Mouse (Mus musculus): ENCODE results near the gene Tspan18. TPM values are rescaled to one million over a fixed set of nuclear protein-coding genes. Genes with fewer than 3 reads are reported as not detected.

Gene Tspan18
- polyA plus RNA-seq, 1 experiment from 2014 or later, result 47.9 TPM

DNA sequence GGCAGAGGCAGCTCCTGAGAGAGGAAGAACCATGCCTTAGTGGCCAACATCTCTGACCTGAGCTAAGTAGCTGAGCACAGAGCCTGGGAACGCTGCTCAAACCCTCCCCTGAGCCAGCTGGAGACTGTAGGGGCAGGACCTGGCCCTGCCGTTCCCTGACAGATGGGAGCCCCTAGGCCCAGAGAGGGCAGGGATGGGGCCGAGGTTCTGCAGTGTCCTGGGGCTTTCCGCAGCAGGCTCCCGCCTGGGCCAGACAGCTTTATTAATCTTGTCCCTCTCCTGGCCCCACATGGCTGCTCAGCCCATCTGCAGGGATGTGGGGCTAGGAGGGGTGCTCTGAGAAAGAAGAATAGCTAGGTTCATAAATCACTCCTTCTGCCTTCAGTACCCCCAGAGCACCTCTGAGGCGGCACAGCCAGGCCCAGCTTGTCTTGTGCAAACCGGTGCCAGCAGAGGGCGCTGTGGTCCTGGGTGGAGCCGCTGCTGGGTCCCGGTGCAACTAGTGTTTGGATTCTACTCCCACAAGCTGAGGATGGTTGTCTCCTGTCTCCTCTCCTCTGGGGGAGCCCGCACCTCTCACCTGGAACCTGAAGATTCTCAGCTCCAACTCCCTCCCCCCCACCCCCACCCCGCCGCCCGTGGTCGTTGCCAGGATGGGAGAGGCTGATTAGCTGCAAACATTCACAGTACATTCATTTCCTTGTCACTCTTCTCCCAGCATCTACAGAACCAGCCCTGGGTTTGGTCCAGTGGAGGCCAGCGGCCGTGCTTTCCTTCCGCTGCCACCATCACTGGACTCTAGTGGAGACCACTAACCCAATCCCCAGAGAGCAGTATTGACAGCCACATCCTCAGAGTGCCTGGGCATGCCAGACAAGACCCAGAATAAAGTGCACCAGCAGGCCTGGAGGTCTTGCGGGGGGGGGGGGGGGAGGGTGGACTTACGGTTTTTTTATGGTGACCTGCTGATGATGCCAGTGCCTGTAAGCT lies 107.4 kb downstream of the Tspan18 start:
- H3K4me1 ChIP-seq (ENCODE audit: control insufficient read depth, insufficient read depth, low read length), result peaks cover 38% of the 10 kb centered on the region
- no peaks in the 10 kb centered on the region for H3K36me3 ChIP-seq (ENCODE audit: control insufficient read depth, insufficient read depth, low read length)
- peak overlapping the region; percentile 97 for H3K27ac ChIP-seq (ENCODE audit: low read depth, low read length)
- WGBS, result 8% methylated on average over 19 of the region's 20 CpGs
- H3K9ac ChIP-seq (ENCODE audit: low read length), result peak overlapping the region; percentile 63
- DNase-seq (ENCODE audit: low spot score, missing footprints) (peak; percentile 100), ATAC-seq (ENCODE audit: low FRiP score) (peak; percentile 58)
- peak overlapping the region; percentile 29 for H3K4me3 ChIP-seq (ENCODE audit: low read depth, low read length)
- H3K9me3 ChIP-seq (ENCODE audit: control insufficient read depth, low read length), result no peaks in the 10 kb centered on the region
- H3K27me3 ChIP-seq (ENCODE audit: control insufficient read depth, insufficient read depth, low read length), result no peaks in the 10 kb centered on the region
- peak overlapping the region; percentile 46 for H3K4me2 ChIP-seq

DNA sequence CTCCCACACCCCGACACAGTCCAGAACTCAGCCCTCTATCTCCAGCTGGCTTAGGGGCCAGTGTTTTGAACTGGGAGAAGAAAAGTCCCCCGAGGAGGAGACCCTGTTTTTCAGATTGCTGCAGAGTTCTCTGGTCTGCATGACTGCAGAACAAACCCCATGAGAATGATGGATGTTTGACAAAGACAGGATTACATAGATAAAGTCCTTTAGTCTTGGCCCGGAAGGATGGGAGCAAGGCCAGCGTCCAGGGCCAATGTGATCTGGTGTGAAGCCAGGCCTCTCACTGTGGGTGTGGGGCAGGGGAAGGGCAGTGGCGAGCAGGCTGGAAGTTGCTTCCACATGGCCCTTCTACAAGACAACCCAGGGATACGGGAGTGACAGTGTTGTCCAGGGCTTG lies 110.8 kb downstream of the Tspan18 start:
- 49% methylated on average over 6 of the region's 6 CpGs for WGBS
- H3K27me3 ChIP-seq (ENCODE audit: control insufficient read depth, insufficient read depth, low read length), result no peaks in the 10 kb centered on the region
- ATAC-seq (ENCODE audit: low FRiP score) (no peak), DNase-seq (ENCODE audit: low spot score, missing footprints) (no peak)
- H3K36me3 ChIP-seq (ENCODE audit: control insufficient read depth, insufficient read depth, low read length), result peaks cover 5% of the 10 kb centered on the region; the same call in 1 of the 2 replicates
- no peaks in the 10 kb centered on the region for H3K9me3 ChIP-seq (ENCODE audit: control insufficient read depth, low read length)
- H3K4me2 ChIP-seq, result no peak overlapping the region
- H3K27ac ChIP-seq (ENCODE audit: low read depth, low read length), result no peak overlapping the region; the same call in 1 of the 2 replicates
- no peak overlapping the region for H3K4me3 ChIP-seq (ENCODE audit: low read depth, low read length)
- H3K9ac ChIP-seq (ENCODE audit: low read length), result no peak overlapping the region
- peaks cover 28% of the 10 kb centered on the region for H3K4me1 ChIP-seq (ENCODE audit: control insufficient read depth, insufficient read depth, low read length)

DNA sequence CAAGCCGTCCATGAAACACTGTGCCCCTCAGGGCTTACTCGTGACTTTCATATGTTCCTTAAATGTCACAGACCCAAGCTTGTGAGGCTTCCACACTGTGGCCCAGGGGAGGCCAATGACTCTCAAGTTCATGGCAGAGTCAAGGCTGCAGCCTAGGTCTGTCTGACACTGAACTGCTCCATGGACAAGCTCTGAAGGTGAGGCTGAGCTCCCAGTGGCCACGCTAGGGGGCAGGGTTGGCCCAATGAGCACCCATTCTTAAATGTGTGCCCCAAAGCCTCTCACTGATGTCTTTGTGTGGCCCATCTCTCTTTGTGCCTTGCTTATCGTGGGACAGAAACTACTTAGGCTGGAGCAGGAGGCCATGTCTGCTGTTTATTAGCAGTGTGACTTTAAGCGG lies 113.9 kb downstream of the Tspan18 start:
- no peak for ATAC-seq (ENCODE audit: low FRiP score)
- Histone ChIP-seq H3K27ac (ENCODE audit: low read depth, low read length) (no peak overlapping the region), H3K4me3 (ENCODE audit: low read depth, low read length) (no peak overlapping the region), H3K27me3 (ENCODE audit: control insufficient read depth, insufficient read depth, low read length) (peaks cover 3% of the 10 kb centered on the region; the same call in 1 of the 2 replicates), H3K36me3 (ENCODE audit: control insufficient read depth, insufficient read depth, low read length) (peaks cover 5% of the 10 kb centered on the region; the same call in 1 of the 2 replicates), H3K4me2 (no peak overlapping the region), H3K9ac (ENCODE audit: low read length) (no peak overlapping the region), H3K9me3 (ENCODE audit: control insufficient read depth, low read length) (no peaks in the 10 kb centered on the region), H3K4me1 (ENCODE audit: control insufficient read depth, insufficient read depth, low read length) (peaks cover 11% of the 10 kb centered on the region)
- WGBS, result 49% methylated on average over 5 of the region's 5 CpGs
- DNase-seq (ENCODE audit: low spot score, missing footprints), result no peak

- no peak for DNase-seq (ENCODE audit: low spot score, missing footprints)
- 99% methylated on average over 3 of the region's 3 CpGs for WGBS
- ATAC-seq (ENCODE audit: low FRiP score), result no peak
- no peak overlapping the region for H3K27ac ChIP-seq (ENCODE audit: low read depth, low read length)
- no peak overlapping the region for H3K9ac ChIP-seq (ENCODE audit: low read length)
- H3K9me3 ChIP-seq (ENCODE audit: control insufficient read depth, low read length), result no peaks in the 10 kb centered on the region
- peaks cover 5% of the 10 kb centered on the region; the same call in 1 of the 2 replicates for H3K36me3 ChIP-seq (ENCODE audit: control insufficient read depth, insufficient read depth, low read length)
- H3K4me3 ChIP-seq (ENCODE audit: low read depth, low read length), result no peak overlapping the region
- H3K4me1 ChIP-seq (ENCODE audit: control insufficient read depth, insufficient read depth, low read length), result peaks cover 11% of the 10 kb centered on the region
- H3K27me3 ChIP-seq (ENCODE audit: control insufficient read depth, insufficient read depth, low read length), result peaks cover 3% of the 10 kb centered on the region; the same call in 1 of the 2 replicates
- H3K4me2 ChIP-seq, result no peak overlapping the region
Observed at GRCm38 (mm10) chr2:93219576-93219975, 114.7 kb downstream of the Tspan18 start.

DNA sequence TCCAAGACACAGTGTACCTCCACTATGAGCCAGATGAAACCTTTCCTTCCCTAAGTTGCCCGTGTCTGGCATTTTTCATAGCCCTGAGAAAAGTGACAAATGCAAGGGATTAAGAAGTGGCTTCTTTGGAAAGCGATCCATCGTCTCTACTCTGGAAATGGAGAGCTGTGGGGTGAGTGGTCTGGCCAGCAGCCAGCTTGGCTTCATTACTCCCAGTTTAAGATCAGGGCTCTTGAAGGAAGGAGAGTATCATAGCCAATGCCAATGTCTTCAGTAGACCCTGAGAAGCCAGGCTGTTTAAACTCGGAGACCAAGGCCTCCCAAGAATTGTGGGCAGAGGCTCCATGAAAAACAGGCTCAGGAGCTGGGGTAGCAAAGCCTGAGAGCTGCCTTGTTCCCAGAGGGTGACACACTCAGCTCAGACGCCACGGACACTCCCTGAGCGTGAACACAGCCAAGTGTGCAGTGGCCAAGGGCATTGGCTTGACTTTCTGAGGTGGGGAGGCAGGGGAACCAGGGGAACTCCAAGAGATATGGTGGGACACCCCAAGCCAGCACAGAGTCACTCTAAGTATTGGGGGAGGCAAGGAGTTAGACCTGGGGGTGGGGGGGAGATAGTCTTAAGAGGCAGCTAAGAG lies 115.8 kb downstream of the Tspan18 start:
- peak overlapping the region; percentile 25; the same call in 1 of the 2 replicates for H3K9ac ChIP-seq (ENCODE audit: low read length)
- H3K36me3 ChIP-seq (ENCODE audit: control insufficient read depth, insufficient read depth, low read length), result peaks cover 5% of the 10 kb centered on the region; the same call in 1 of the 2 replicates
- peaks cover 10% of the 10 kb centered on the region for H3K4me1 ChIP-seq (ENCODE audit: control insufficient read depth, insufficient read depth, low read length)
- no peak overlapping the region for H3K4me3 ChIP-seq (ENCODE audit: low read depth, low read length)
- H3K9me3 ChIP-seq (ENCODE audit: control insufficient read depth, low read length), result no peaks in the 10 kb centered on the region
- H3K27me3 ChIP-seq (ENCODE audit: control insufficient read depth, insufficient read depth, low read length), result peaks cover 3% of the 10 kb centered on the region; the same call in 1 of the 2 replicates
- DNase-seq (ENCODE audit: low spot score, missing footprints), result no peak
- no peak overlapping the region for H3K27ac ChIP-seq (ENCODE audit: low read depth, low read length)
- WGBS, result 86% methylated on average over 7 of the region's 7 CpGs
- H3K4me2 ChIP-seq, result no peak overlapping the region
- no peak for ATAC-seq (ENCODE audit: low FRiP score)

DNA sequence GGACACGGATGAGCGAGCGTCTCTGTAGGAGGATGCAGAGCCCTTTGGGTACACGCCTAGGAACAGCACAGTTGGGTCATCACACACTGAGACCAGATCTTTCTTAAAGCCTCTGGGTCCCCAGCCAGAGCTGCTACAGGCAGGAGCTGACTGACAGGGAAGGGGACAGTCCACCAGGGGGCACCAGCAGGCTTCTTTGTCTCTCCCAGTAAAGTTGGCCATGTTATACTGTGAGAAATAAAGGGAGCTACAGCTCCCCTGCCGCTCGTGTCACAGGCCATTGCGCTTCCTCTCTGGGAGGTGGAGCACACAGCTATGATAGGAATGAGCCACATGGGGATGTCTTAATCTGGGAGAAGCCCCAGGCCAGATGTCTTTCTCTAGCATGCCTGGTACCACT lies 117.3 kb downstream of the Tspan18 start:
- peaks cover 9% of the 10 kb centered on the region for H3K4me1 ChIP-seq (ENCODE audit: control insufficient read depth, insufficient read depth, low read length)
- H3K27ac ChIP-seq (ENCODE audit: low read depth, low read length), result no peak overlapping the region
- peak; percentile 98 for DNase-seq (ENCODE audit: low spot score, missing footprints)
- no peaks in the 10 kb centered on the region for H3K9me3 ChIP-seq (ENCODE audit: control insufficient read depth, low read length)
- no peak overlapping the region for H3K4me3 ChIP-seq (ENCODE audit: low read depth, low read length)
- peaks cover 3% of the 10 kb centered on the region; the same call in 1 of the 2 replicates for H3K27me3 ChIP-seq (ENCODE audit: control insufficient read depth, insufficient read depth, low read length)
- H3K4me2 ChIP-seq, result no peak overlapping the region
- WGBS, result 10% methylated on average over 7 of the region's 7 CpGs
- peak; percentile 79 for ATAC-seq (ENCODE audit: low FRiP score)
- H3K9ac ChIP-seq (ENCODE audit: low read length), result no peak overlapping the region
- H3K36me3 ChIP-seq (ENCODE audit: control insufficient read depth, insufficient read depth, low read length), result peaks cover 5% of the 10 kb centered on the region; the same call in 1 of the 2 replicates

DNA sequence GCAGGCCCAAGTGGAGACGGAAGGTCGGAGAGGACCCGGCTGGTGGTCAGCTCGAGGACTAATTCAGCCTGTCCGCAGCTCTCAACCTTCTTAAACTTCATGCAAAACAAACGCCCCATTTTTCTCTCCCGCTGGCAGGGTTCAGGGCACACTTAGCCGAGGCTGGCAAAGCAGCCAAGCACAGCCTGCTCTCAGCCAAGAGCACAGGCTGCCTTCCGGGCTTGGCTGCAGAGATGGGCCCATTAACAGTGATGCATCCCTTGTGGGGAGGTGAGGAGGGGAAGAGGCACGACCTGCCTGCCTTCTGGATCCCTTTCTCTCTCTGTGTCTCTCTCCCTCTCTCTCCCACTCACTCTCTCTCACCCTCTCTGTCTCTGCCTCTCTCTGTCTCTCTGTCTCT lies 118.5 kb downstream of the Tspan18 start:
- no peak overlapping the region for H3K4me2 ChIP-seq
- ATAC-seq (ENCODE audit: low FRiP score), result no peak
- no peak for DNase-seq (ENCODE audit: low spot score, missing footprints)
- no peak overlapping the region for H3K9ac ChIP-seq (ENCODE audit: low read length)
- no peak overlapping the region for H3K27ac ChIP-seq (ENCODE audit: low read depth, low read length)
- H3K4me1 ChIP-seq (ENCODE audit: control insufficient read depth, insufficient read depth, low read length), result peaks cover 9% of the 10 kb centered on the region
- H3K4me3 ChIP-seq (ENCODE audit: low read depth, low read length), result no peak overlapping the region
- H3K36me3 ChIP-seq (ENCODE audit: control insufficient read depth, insufficient read depth, low read length), result peaks cover 6% of the 10 kb centered on the region; the same call in 1 of the 2 replicates
- no peaks in the 10 kb centered on the region for H3K9me3 ChIP-seq (ENCODE audit: control insufficient read depth, low read length)
- WGBS, result 83% methylated on average over 10 of the region's 10 CpGs
- H3K27me3 ChIP-seq (ENCODE audit: control insufficient read depth, insufficient read depth, low read length), result peaks cover 3% of the 10 kb centered on the region; the same call in 1 of the 2 replicates

- H3K4me2 ChIP-seq, result no peak overlapping the region
- H3K27ac ChIP-seq (ENCODE audit: low read depth, low read length), result no peak overlapping the region
- H3K4me3 ChIP-seq (ENCODE audit: low read depth, low read length), result no peak overlapping the region
- peaks cover 9% of the 10 kb centered on the region for H3K4me1 ChIP-seq (ENCODE audit: control insufficient read depth, insufficient read depth, low read length)
- DNase-seq (ENCODE audit: low spot score, missing footprints), result no peak
- 85% methylated on average over 1 of the region's 1 CpGs for WGBS
- peaks cover 3% of the 10 kb centered on the region; the same call in 1 of the 2 replicates for H3K27me3 ChIP-seq (ENCODE audit: control insufficient read depth, insufficient read depth, low read length)
- peaks cover 11% of the 10 kb centered on the region; the same call in 1 of the 2 replicates for H3K36me3 ChIP-seq (ENCODE audit: control insufficient read depth, insufficient read depth, low read length)
- H3K9ac ChIP-seq (ENCODE audit: low read length), result no peak overlapping the region
- H3K9me3 ChIP-seq (ENCODE audit: control insufficient read depth, low read length), result no peaks in the 10 kb centered on the region
- no peak for ATAC-seq (ENCODE audit: low FRiP score)
Observed at GRCm38 (mm10) chr2:93214192-93214591, 120.1 kb downstream of the Tspan18 start.

All from midbrain, embryonic 11.5 days (tissue).